Mouse (Mus musculus) liver, postnatal 0 days (tissue): ENCODE measurements around the gene Zfp91.

Source experiments
- CTCF ChIP-seq: sonication (generic); IDR thresholded peaks from 2 replicates; pipeline ENCODE4 v1.5.1; 2016; ENCODE audit warnings: antibody characterized with exemption, low read depth
- EP300 ChIP-seq: IDR thresholded peaks from 2 replicates; pipeline ENCODE4 v1.6.1; 2016; ENCODE audit warnings: antibody characterized with exemption, low read depth, mild to moderate bottlenecking

- no peak for TF ChIP-seq CTCF
- no peak for TF ChIP-seq EP300
Observed at GRCm38 (mm10) chr19:12799081-12799480, 3.2 kb upstream of the Zfp91 start.
